Mouse (Mus musculus) hematopoietic stem cell, adult 5-6 weeks (primary cell): ENCODE results near the gene Tnfrsf12a. TPM values are rescaled to one million over a fixed set of nuclear protein-coding genes. Genes with fewer than 3 reads are reported as not detected.
A peak's percentile ranks its signal among the peaks of the same experiment; 100 is the strongest.

Source experiments
- ATAC-seq, 2 experiments: fragments of 125-278 bp in 1 of 2; replicated peaks in 1 of 2; 2 replicates each; pipeline ENCODE4 v1.8.0; 2016 to 2017; ENCODE audit warnings: inconsistent platforms in 2 of 2, mild to moderate bottlenecking in 2 of 2, moderate number of reproducible peaks in 2 of 2, low read depth in 1 of 2, moderate TSS enrichment in 1 of 2; ENCODE audit not compliant: low FRiP score in 2 of 2, poor library complexity in 2 of 2, severe bottlenecking in 2 of 2, insufficient read depth in 1 of 2, low TSS enrichment in 1 of 2
- total RNA-seq: library from RNA; stranded (forward); fragments of 172-1452, 232-1000 nt; gene quantifications from 2 replicates; pipeline ENCODE4 v1.2.3, GENCODE M21; 2017

Tnfrsf12a gene
- 6.3 and 24.1 TPM in 2 replicates for total RNA-seq

- peak; percentile 26 to 50; a peak in 3 of 4 replicates for ATAC-seq
These were observed at the start of gene Tnfrsf12a for GRCm38 (mm10) chr17:23677236-23677679. TSS of gene Tnfrsf12a (minus strand) at chr17:23677468.

- ATAC-seq = peak; percentile 63 to 75
These were observed 49.5 kb upstream of the Tnfrsf12a start for GRCm38 (mm10) chr17:23726758-23727142.

- ATAC-seq = peak; percentile 87 to 88
These were observed 48.9 kb upstream of the Tnfrsf12a start, which contains the start of gene Pkmyt1 for GRCm38 (mm10) chr17:23725999-23726757. TSS of gene Pkmyt1 (plus strand) at chr17:23726336.

GRCm38 (mm10) chr17:23725477-23725876 is 48.2 kb upstream of the Tnfrsf12a start:
- no peak for ATAC-seq

GRCm38 (mm10) chr17:23722376-23723125 is 45.3 kb upstream of the Tnfrsf12a start, which contains the start of gene 1520401A03Rik:
TSS of gene 1520401A03Rik (minus strand) at chr17:23722783.
- ATAC-seq = no peak

- no peak for ATAC-seq
These were observed 44.6 kb upstream of the Tnfrsf12a start for GRCm38 (mm10) chr17:23721886-23722285.

GRCm38 (mm10) chr17:23719455-23719854 is 42.2 kb upstream of the Tnfrsf12a start:
- no peak for ATAC-seq

- ATAC-seq = no peak
These were observed 39.7 kb upstream of the Tnfrsf12a start for GRCm38 (mm10) chr17:23717003-23717402.

- peak; percentile 62 to 81 for ATAC-seq
These were observed 28.9 kb upstream of the Tnfrsf12a start for GRCm38 (mm10) chr17:23706212-23706611.

GRCm38 (mm10) chr17:23705525-23706104 is 28.3 kb upstream of the Tnfrsf12a start:
- no peak for ATAC-seq

GRCm38 (mm10) chr17:23704741-23705140 is 27.5 kb upstream of the Tnfrsf12a start:
- no peak for ATAC-seq

GRCm38 (mm10) chr17:23703301-23703700 is 26.0 kb upstream of the Tnfrsf12a start:
- no peak for ATAC-seq

GRCm38 (mm10) chr17:23700079-23700478 is 22.8 kb upstream of the Tnfrsf12a start:
- ATAC-seq = peak; percentile 100

- ATAC-seq = peak in 1 of 2 experiments; percentile 12; a peak in 1 of 4 replicates
These were observed 22.1 kb upstream of the Tnfrsf12a start for GRCm38 (mm10) chr17:23699131-23700077.

- no peak for ATAC-seq
These were observed 18.5 kb upstream of the Tnfrsf12a start for GRCm38 (mm10) chr17:23695801-23696200.

- ATAC-seq = no peak
These were observed 17.2 kb upstream of the Tnfrsf12a start for GRCm38 (mm10) chr17:23694491-23694890.
